Mouse (Mus musculus): ENCODE results near the gene Son.
"Not testable (repeated sequence)": the region's sequence is repeated elsewhere in the genome, so short reads cannot be mapped to it uniquely, and the experiment has no call there.

Gene Son

GRCm38 (mm10) chr16:91639161-91639560, 8.1 kb upstream of the Son start:
- no peak for DNase-seq (ENCODE audit: low spot score)

- DNase-seq (ENCODE audit: low spot score), result no peak
Measured at GRCm38 (mm10) chr16:91639636-91640035, 7.7 kb upstream of the Son start.

- no peak for DNase-seq (ENCODE audit: low spot score)
Measured at GRCm38 (mm10) chr16:91640171-91640570, 7.1 kb upstream of the Son start.

- DNase-seq (ENCODE audit: low spot score), result no peak
Measured at GRCm38 (mm10) chr16:91644901-91645300, 2.4 kb upstream of the Son start.

GRCm38 (mm10) chr16:91645420-91645819, 1.9 kb upstream of the Son start:
- DNase-seq (ENCODE audit: low spot score), result not testable (repeated sequence)

- no peak for DNase-seq (ENCODE audit: low spot score)
Measured at GRCm38 (mm10) chr16:91645995-91646602, 1.2 kb upstream of the Son start.

- peak; percentile 90 for DNase-seq (ENCODE audit: low spot score)
Measured at GRCm38 (mm10) chr16:91646681-91647419, 456 bp upstream of the Son start, which contains the start of gene Gart. TSS of gene Gart (minus strand) at chr16:91646952.

GRCm38 (mm10) chr16:91648220-91648550, 879 bp downstream of the Son start:
- peak; percentile 77 for DNase-seq (ENCODE audit: low spot score)

GRCm38 (mm10) chr16:91649246-91649645, 1.9 kb downstream of the Son start:
- DNase-seq (ENCODE audit: low spot score), result no peak

GRCm38 (mm10) chr16:91649781-91650180, 2.5 kb downstream of the Son start:
- DNase-seq (ENCODE audit: low spot score), result no peak

GRCm38 (mm10) chr16:91652191-91652590, 4.9 kb downstream of the Son start:
- no peak for DNase-seq (ENCODE audit: low spot score)

GRCm38 (mm10) chr16:91655285-91655684, 8.0 kb downstream of the Son start:
- DNase-seq (ENCODE audit: low spot score), result no peak

GRCm38 (mm10) chr16:91657285-91657684, 10.0 kb downstream of the Son start:
- no peak for DNase-seq (ENCODE audit: low spot score)

GRCm38 (mm10) chr16:91658471-91658870, 11.2 kb downstream of the Son start:
- no peak for DNase-seq (ENCODE audit: low spot score)

- no peak for DNase-seq (ENCODE audit: low spot score)
Measured at GRCm38 (mm10) chr16:91659798-91660197, 12.5 kb downstream of the Son start.

- no peak for DNase-seq (ENCODE audit: low spot score)
Measured at GRCm38 (mm10) chr16:91661397-91661796, 14.1 kb downstream of the Son start.

GRCm38 (mm10) chr16:91662336-91662735, 15.0 kb downstream of the Son start:
- no peak for DNase-seq (ENCODE audit: low spot score)

- DNase-seq (ENCODE audit: low spot score), result no peak
Measured at GRCm38 (mm10) chr16:91663795-91664194, 16.5 kb downstream of the Son start.

- no peak for DNase-seq (ENCODE audit: low spot score)
Measured at GRCm38 (mm10) chr16:91674500-91674899, 27.2 kb downstream of the Son start.

GRCm38 (mm10) chr16:91678147-91678911, 31.0 kb downstream of the Son start:
- no peak for DNase-seq (ENCODE audit: low spot score)

- DNase-seq (ENCODE audit: low spot score), result no peak
Measured at GRCm38 (mm10) chr16:91680656-91681055, 33.4 kb downstream of the Son start.

- DNase-seq (ENCODE audit: low spot score), result no peak
Measured at GRCm38 (mm10) chr16:91685526-91685925, 38.2 kb downstream of the Son start.

GRCm38 (mm10) chr16:91686369-91686768, 39.1 kb downstream of the Son start:
- DNase-seq (ENCODE audit: low spot score), result no peak

All from urinary bladder, postnatal 25 days (tissue).